Mouse (Mus musculus) intestine, postnatal 0 days (tissue): ENCODE results near the gene Nup54. TPM values are rescaled to one million over a fixed set of nuclear protein-coding genes. Genes with fewer than 3 reads are reported as not detected.

Source experiments
- ATAC-seq: fragments of 200-750 bp; cut with Nextera tagmentation; 2 replicates; pipeline ENCODE4 v1.8.0; 2017; ENCODE audit warnings: mild to moderate bottlenecking, moderate TSS enrichment, moderate library complexity
- H3K27ac ChIP-seq: fragments of 300-500 bp; sonication (generic); 2 replicates; pipeline ENCODE4 v1.5.1; 2014; ENCODE audit warnings: mild to moderate bottlenecking, low read depth, low read length, moderate library complexity
- H3K27me3 ChIP-seq: fragments of 300-500 bp; sonication (generic); replicated peaks from 2 replicates; pipeline ENCODE4 v1.6.1; 2014; ENCODE audit warnings: low read length, mixed read lengths; ENCODE audit not compliant: control insufficient read depth, insufficient read depth
- H3K36me3 ChIP-seq: fragments of 300-500 bp; sonication (generic); 2 replicates; pipeline ENCODE4 v1.6.1; 2014; ENCODE audit warnings: mild to moderate bottlenecking, moderate library complexity; ENCODE audit not compliant: control insufficient read depth, insufficient read depth
- H3K4me1 ChIP-seq: fragments of 300-500 bp; sonication (generic); replicated peaks from 2 replicates; pipeline ENCODE4 v1.6.1; 2014; ENCODE audit warnings: antibody characterized with exemption, low read length, mixed read lengths; ENCODE audit not compliant: control insufficient read depth, insufficient read depth
- H3K4me2 ChIP-seq: fragments of 300-500 bp; sonication (generic); replicated peaks from 2 replicates; pipeline ENCODE4 v1.6.1; 2014; ENCODE audit warnings: low read depth, mild to moderate bottlenecking, moderate library complexity
- H3K4me3 ChIP-seq: fragments of 300-500 bp; sonication (generic); 2 replicates; pipeline ENCODE4 v1.5.1; 2014; ENCODE audit warnings: low read depth, low read length
- H3K9ac ChIP-seq: fragments of 300-500 bp; sonication (generic); 2 replicates; pipeline ENCODE4 v1.6.1; 2014; ENCODE audit warnings: mild to moderate bottlenecking, low read depth, low read length
- H3K9me3 ChIP-seq: fragments of 300-500 bp; sonication (generic); 2 replicates; pipeline ENCODE4 v1.6.1; 2016; ENCODE audit warnings: mixed run types; ENCODE audit not compliant: control insufficient read depth
- CTCF ChIP-seq: sonication (generic); IDR thresholded peaks from 2 replicates; pipeline ENCODE4 v1.5.1; 2016; ENCODE audit warnings: low read depth, mild to moderate bottlenecking, control low read depth, antibody characterized with exemption, moderate library complexity
- WGBS: fragments of 180-500 bp; shearing (Covaris S2); extraction: QIAGEN DNeasy Blood & Tissue Kit; methylation state at CpG from one replicate; pipeline ENCODE4 v1.1.7; 2014; 5-methylcytosine and 5-hydroxymethylcytosine counted together
- polyA plus RNA-seq: library from polyadenylated mRNA; unstranded; fragments of >200 nt; fragmentation: Nextera tagmentation; extraction: Ambion mirVana; gene quantifications from 2 replicates; pipeline ENCODE4 v1.2.1, GENCODE M21; 2015

Gene Nup54
- polyA plus RNA-seq, 1 experiment from 2014 or later: 16.4 TPM

GRCm38 (mm10) chr5:92393863-92394262 is 41.2 kb downstream of the Nup54 start:
- no peak for TF ChIP-seq CTCF
- H3K27me3 ChIP-seq: peaks cover 14% of the 10 kb centered on the region
- H3K9ac ChIP-seq: no peak overlapping the region
- no peak for ATAC-seq
- WGBS: 60% methylated on average over 10 of the region's 10 CpGs
- H3K36me3 ChIP-seq: no peaks in the 10 kb centered on the region
- H3K4me3 ChIP-seq: no peak overlapping the region
- no peaks in the 10 kb centered on the region for H3K4me1 ChIP-seq
- H3K27ac ChIP-seq: no peak overlapping the region
- H3K4me2 ChIP-seq: no peak overlapping the region
- no peaks in the 10 kb centered on the region for H3K9me3 ChIP-seq

- WGBS: 38% methylated on average over 18 of the region's 18 CpGs
- H3K27ac ChIP-seq: no peak overlapping the region
- TF ChIP-seq CTCF: no peak
- H3K4me1 ChIP-seq: no peaks in the 10 kb centered on the region
- peak overlapping the region; percentile 29 for H3K4me3 ChIP-seq
- H3K9me3 ChIP-seq: no peaks in the 10 kb centered on the region
- H3K4me2 ChIP-seq: peak overlapping the region; percentile 58
- H3K27me3 ChIP-seq: peaks cover 14% of the 10 kb centered on the region
- no peak overlapping the region for H3K9ac ChIP-seq
- no peak for ATAC-seq
- H3K36me3 ChIP-seq: no peaks in the 10 kb centered on the region
Observed at GRCm38 (mm10) chr5:92392542-92392941, 42.5 kb downstream of the Nup54 start.

GRCm38 (mm10) chr5:92390615-92391014 is 44.4 kb downstream of the Nup54 start:
- 47% methylated on average over 8 of the region's 8 CpGs for WGBS
- Histone ChIP-seq H3K4me1 (no peaks in the 10 kb centered on the region), H3K27me3 (peaks cover 14% of the 10 kb centered on the region), H3K9ac (no peak overlapping the region), H3K4me2 (no peak overlapping the region), H3K27ac (no peak overlapping the region), H3K9me3 (no peaks in the 10 kb centered on the region), H3K36me3 (no peaks in the 10 kb centered on the region), H3K4me3 (no peak overlapping the region)
- no peak for TF ChIP-seq CTCF
- no peak for ATAC-seq

GRCm38 (mm10) chr5:92389977-92390376 is 45.0 kb downstream of the Nup54 start:
- TF ChIP-seq CTCF: no peak

GRCm38 (mm10) chr5:92387433-92387832 is 47.6 kb downstream of the Nup54 start:
- no peaks in the 10 kb centered on the region for H3K4me1 ChIP-seq
- no peak overlapping the region; the same call in 1 of the 2 replicates for H3K4me2 ChIP-seq
- no peaks in the 10 kb centered on the region for H3K36me3 ChIP-seq

More at GRCm38 (mm10) chr5:92389977-92390376, 45.0 kb downstream of the Nup54 start:
- no peak for ATAC-seq
- Histone ChIP-seq H3K27me3 (peaks cover 14% of the 10 kb centered on the region), H3K27ac (no peak overlapping the region), H3K4me3 (no peak overlapping the region), H3K4me2 (no peak overlapping the region), H3K4me1 (no peaks in the 10 kb centered on the region), H3K9me3 (no peaks in the 10 kb centered on the region), H3K9ac (no peak overlapping the region), H3K36me3 (no peaks in the 10 kb centered on the region)
- 58% methylated on average over 2 of the region's 2 CpGs for WGBS

GRCm38 (mm10) chr5:92386643-92387042 is 48.4 kb downstream of the Nup54 start:
- ATAC-seq: no peak
- H3K9ac ChIP-seq: no peak overlapping the region
- H3K4me2 ChIP-seq: no peak overlapping the region
- H3K4me1 ChIP-seq: no peaks in the 10 kb centered on the region
- WGBS: 31% methylated on average over 6 of the region's 6 CpGs
- H3K27ac ChIP-seq: no peak overlapping the region
- no peaks in the 10 kb centered on the region for H3K36me3 ChIP-seq
- H3K4me3 ChIP-seq: no peak overlapping the region
- H3K9me3 ChIP-seq: no peaks in the 10 kb centered on the region
- TF ChIP-seq CTCF: peak; percentile 60
- H3K27me3 ChIP-seq: 0 out of 2 replicates have a peak, but pooled peaks cover 5% of the 10 kb centered on the region

More at GRCm38 (mm10) chr5:92387433-92387832, 47.6 kb downstream of the Nup54 start:
- TF ChIP-seq CTCF: no peak
- H3K9me3 ChIP-seq: no peaks in the 10 kb centered on the region
- no peak overlapping the region for H3K4me3 ChIP-seq
- peaks cover 5% of the 10 kb centered on the region; the same call in 1 of the 2 replicates for H3K27me3 ChIP-seq
- no peak overlapping the region for H3K27ac ChIP-seq
- WGBS: 50% methylated on average over 11 of the region's 11 CpGs
- no peak for ATAC-seq
- no peak overlapping the region for H3K9ac ChIP-seq

- no peaks in the 10 kb centered on the region for H3K9me3 ChIP-seq
- no peaks in the 10 kb centered on the region for H3K36me3 ChIP-seq
- 76% methylated on average over 5 of the region's 5 CpGs for WGBS
- H3K4me2 ChIP-seq: no peak overlapping the region
- 0 out of 2 replicates have a peak, but pooled peaks cover 3% of the 10 kb centered on the region for H3K27me3 ChIP-seq
- no peak overlapping the region for H3K9ac ChIP-seq
- TF ChIP-seq CTCF: no peak
- H3K27ac ChIP-seq: no peak overlapping the region
- no peaks in the 10 kb centered on the region for H3K4me1 ChIP-seq
- no peak for ATAC-seq
- no peak overlapping the region for H3K4me3 ChIP-seq
Observed at GRCm38 (mm10) chr5:92386102-92386501, 48.9 kb downstream of the Nup54 start.
